Mouse (Mus musculus) erythroid progenitor cell, adult 5-6 weeks (primary cell): ENCODE results near the gene Spryd7. TPM values are rescaled to one million over a fixed set of nuclear protein-coding genes. Genes with fewer than 3 reads are reported as not detected.
"Not testable (repeated sequence)": the region's sequence is repeated elsewhere in the genome, so short reads cannot be mapped to it uniquely, and the experiment has no call there.

Source experiments
- ATAC-seq: replicated peaks from 2 replicates; pipeline ENCODE4 v1.8.0; 2016; ENCODE audit warnings: moderate number of reproducible peaks, mild to moderate bottlenecking, moderate TSS enrichment, inconsistent platforms; ENCODE audit not compliant: poor library complexity, low FRiP score, severe bottlenecking
- total RNA-seq, 2 experiments: library from RNA; stranded (forward) in 1 of 2; stranded (reverse) in 1 of 2; fragments of 150-400 nt in 1 of 2; fragments of 186-747, 209-891 nt in 1 of 2; gene quantifications; 2 replicates each; pipeline versions ENCODE4 v1.2.3 to v1.2.4; 2015 to 2017; ENCODE audit warnings: low replicate concordance in 2 of 2

Spryd7 gene
- total RNA-seq, 2 experiments from 2014 or later: 3.3 TPM; not detected in 1

GRCm38 (mm10) chr14:61537772-61538171 lies 18.9 kb downstream of the Spryd7 start:
- not testable (repeated sequence) for ATAC-seq

- ATAC-seq: no peak
Measured at GRCm38 (mm10) chr14:61536631-61537264, 19.9 kb downstream of the Spryd7 start.

- ATAC-seq: no peak
Measured at GRCm38 (mm10) chr14:61535811-61536210, 20.9 kb downstream of the Spryd7 start.

GRCm38 (mm10) chr14:61530966-61531365 lies 25.7 kb downstream of the Spryd7 start:
- no peak for ATAC-seq

- no peak for ATAC-seq
Measured at GRCm38 (mm10) chr14:61530396-61530795, 26.3 kb downstream of the Spryd7 start.

GRCm38 (mm10) chr14:61529533-61529932 lies 27.2 kb downstream of the Spryd7 start:
- ATAC-seq: no peak

GRCm38 (mm10) chr14:61526006-61526405 lies 30.7 kb downstream of the Spryd7 start:
- ATAC-seq: no peak

GRCm38 (mm10) chr14:61523821-61524220 lies 32.9 kb downstream of the Spryd7 start:
- no peak for ATAC-seq

- ATAC-seq: no peak
Measured at GRCm38 (mm10) chr14:61518659-61519480, 37.8 kb downstream of the Spryd7 start.

- ATAC-seq: no peak
Measured at GRCm38 (mm10) chr14:61516471-61517426, 39.9 kb downstream of the Spryd7 start.

GRCm38 (mm10) chr14:61511494-61511893 lies 45.2 kb downstream of the Spryd7 start:
- no peak for ATAC-seq

GRCm38 (mm10) chr14:61497716-61498490 lies 58.8 kb downstream of the Spryd7 start:
- ATAC-seq: peak; percentile 82

- no peak for ATAC-seq
Measured at GRCm38 (mm10) chr14:61493511-61494135, 63.1 kb downstream of the Spryd7 start.

Other genes starting within 250 kb of the Spryd7 start
- gene Arl11, start 247.1 kb downstream of the Spryd7 start, total RNA-seq (2015; ENCODE audit: low replicate concordance): 4.0 and 4.2 TPM in 2 replicates
- gene Arl11, start 247.1 kb downstream of the Spryd7 start, total RNA-seq (2017; ENCODE audit: low replicate concordance): 1.3 and 4.1 TPM in 2 replicates
- gene Ebpl, start 196.4 kb downstream of the Spryd7 start, total RNA-seq (2015; ENCODE audit: low replicate concordance): 2.9 TPM in 1 of 2 replicates, not detected in the other
- gene Ebpl, start 196.4 kb downstream of the Spryd7 start, total RNA-seq (2017; ENCODE audit: low replicate concordance): 0.26 and 0.30 TPM in 2 replicates
- 52.3 and 53.7 TPM in 2 replicates for gene Kpna3, start 117.0 kb downstream of the Spryd7 start, total RNA-seq (2015; ENCODE audit: low replicate concordance)
- 31.3 and 39.1 TPM in 2 replicates for gene Kpna3, start 117.0 kb downstream of the Spryd7 start, total RNA-seq (2017; ENCODE audit: low replicate concordance)
- gene Trim13, start 41.4 kb upstream of the Spryd7 start, total RNA-seq (2015; ENCODE audit: low replicate concordance): 4.0 TPM in 1 of 2 replicates, not detected in the other
- gene Trim13, start 41.4 kb upstream of the Spryd7 start, total RNA-seq (2017; ENCODE audit: low replicate concordance): 3.1 TPM in 1 of 2 replicates, not detected in the other
- not detected in 2 replicates for gene Kcnrg, start 50.6 kb upstream of the Spryd7 start, total RNA-seq (2015; ENCODE audit: low replicate concordance)
- gene Kcnrg, start 50.6 kb upstream of the Spryd7 start, total RNA-seq (2017; ENCODE audit: low replicate concordance): not detected in 2 replicates